Mouse (Mus musculus) bone marrow macrophage, adult 2 months (primary cell): Measurements from ENCODE around the gene Tmem179b. TPM values are rescaled to one million over a fixed set of nuclear protein-coding genes. Genes with fewer than 3 reads are reported as not detected.
"Not testable (repeated sequence)": the region's sequence is repeated elsewhere in the genome, so short reads cannot be mapped to it uniquely, and the experiment has no call there.

Experiments
- H3K27ac ChIP-seq: 2 replicates; pipeline ENCODE4 v1.5.1; 2012; ENCODE audit warnings: low read depth, low read length; ENCODE audit not compliant: insufficient read depth
- H3K4me1 ChIP-seq: 2 replicates; pipeline ENCODE4 v1.6.1; 2012; ENCODE audit warnings: low read length; ENCODE audit not compliant: control insufficient read depth, insufficient read depth
- H3K4me3 ChIP-seq: 2 replicates; pipeline ENCODE4 v1.5.1; 2012; ENCODE audit warnings: mild to moderate bottlenecking, low read length, moderate library complexity; ENCODE audit not compliant: insufficient read depth
- CTCF ChIP-seq: IDR thresholded peaks from 2 replicates; pipeline ENCODE4 v1.5.1; 2012; ENCODE audit warnings: low read depth, mild to moderate bottlenecking, low read length, moderate library complexity
- POLR2A ChIP-seq: IDR thresholded peaks from 2 replicates; pipeline ENCODE4 v1.6.1; 2012; ENCODE audit warnings: mild to moderate bottlenecking, low read depth, low read length, borderline replicate concordance
- polyA plus RNA-seq: library from polyadenylated mRNA; stranded (reverse); fragments of >200 nt; gene quantifications from 2 replicates; pipeline ENCODE4 v1.2.4, GENCODE M21; 2012; ENCODE audit not compliant: missing spikeins, insufficient read depth, insufficient read length

Tmem179b gene
- polyA plus RNA-seq, 1 experiment = 148 TPM

DNA sequence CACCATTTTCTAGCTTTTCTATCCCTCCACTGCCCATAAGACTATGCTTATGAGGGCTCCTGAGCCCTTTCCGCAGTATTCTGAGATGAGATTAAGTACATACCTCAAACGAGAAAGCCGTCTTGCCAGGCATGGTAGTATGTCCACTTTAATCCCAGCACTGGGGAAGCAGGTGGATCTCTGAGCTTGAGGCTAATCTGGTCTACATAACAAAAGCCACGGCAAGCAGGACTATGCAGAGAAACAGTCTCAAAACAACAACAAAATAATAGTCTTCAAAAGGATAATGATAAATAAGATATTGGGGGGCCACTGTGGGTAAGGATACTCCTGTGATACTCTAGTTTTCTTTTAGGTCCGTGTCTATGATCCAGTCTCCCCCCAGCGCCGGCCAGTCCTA is 35.4 kb downstream of the Tmem179b start:
- no peak overlapping the region for H3K27ac ChIP-seq
- peaks cover 16% of the 10 kb centered on the region for H3K4me1 ChIP-seq
- H3K4me3 ChIP-seq = no peak overlapping the region
- TF ChIP-seq POLR2A (no peak), CTCF (no peak)

DNA sequence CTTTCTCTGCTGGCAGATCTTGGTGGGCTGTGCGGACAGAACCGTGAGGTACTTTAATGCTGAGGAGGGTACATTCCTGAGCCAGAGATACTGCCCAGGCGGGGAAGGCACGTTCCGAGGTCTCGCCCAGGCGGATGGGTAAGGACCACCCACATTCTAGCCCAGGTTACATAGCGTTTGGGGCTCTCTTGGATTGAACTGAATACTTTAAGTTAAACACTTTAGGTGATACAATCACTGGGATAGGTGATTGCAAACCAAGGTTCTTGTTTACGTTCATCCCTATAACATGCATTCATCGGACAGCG is 38.2 kb downstream of the Tmem179b start:
- TF ChIP-seq POLR2A = no peak
- no peak for TF ChIP-seq CTCF
- H3K4me3 ChIP-seq = peak overlapping the region; percentile 96
- peak overlapping the region; percentile 57 for H3K27ac ChIP-seq
- H3K4me1 ChIP-seq = peaks cover 7% of the 10 kb centered on the region

DNA sequence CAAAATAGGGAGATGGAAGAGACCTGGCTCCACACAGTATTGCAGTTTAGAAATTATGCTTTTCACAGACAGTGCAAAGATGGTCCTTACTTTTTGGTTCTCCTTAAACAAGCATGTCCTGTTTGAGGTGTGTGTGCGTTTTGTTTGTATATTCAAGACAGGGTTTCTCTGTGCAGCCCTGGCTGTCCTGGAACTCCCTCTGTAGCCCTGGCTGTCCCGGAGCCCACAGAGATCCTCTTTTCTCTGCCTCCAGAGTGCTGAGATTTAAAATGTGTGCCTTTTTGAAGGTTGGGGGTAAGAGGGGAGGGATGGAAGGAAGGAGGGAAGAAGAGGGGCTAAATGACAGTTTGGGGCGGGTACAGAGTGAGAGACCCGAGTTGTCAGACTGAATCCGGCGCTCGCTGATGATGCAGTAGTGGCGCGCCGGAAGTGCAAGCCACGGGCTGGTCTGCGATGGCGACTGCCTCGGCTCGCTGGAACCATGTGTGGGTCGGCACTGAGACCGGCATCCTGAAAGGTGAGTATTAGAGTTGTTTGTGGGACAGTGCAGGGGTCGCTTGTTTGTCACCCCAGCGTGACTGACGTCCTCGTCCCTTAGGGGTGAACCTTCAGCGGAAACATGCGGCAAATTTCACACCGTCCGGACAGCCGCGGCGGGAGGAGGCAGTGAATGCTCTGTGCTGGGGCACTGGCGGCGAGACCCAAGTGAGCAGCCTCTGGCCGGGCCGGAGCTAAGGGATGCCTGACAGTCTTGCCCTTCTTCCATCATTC is 38.7 kb downstream of the Tmem179b start, which contains the start of gene Wdr74:
Gene Wdr74, plus strand, starts transcription at position 439 of the 771 bp plus-strand sequence.
- peaks cover 2% of the 10 kb centered on the region; the same call in 1 of the 2 replicates for H3K4me1 ChIP-seq
- peak within 1 kb of the TSS; percentile 96 for H3K4me3 ChIP-seq
- TF ChIP-seq POLR2A (peak; percentile 65; the same call in 1 of the 2 replicates), CTCF (no peak)
- peak within 1 kb of the TSS; percentile 57 for H3K27ac ChIP-seq

DNA sequence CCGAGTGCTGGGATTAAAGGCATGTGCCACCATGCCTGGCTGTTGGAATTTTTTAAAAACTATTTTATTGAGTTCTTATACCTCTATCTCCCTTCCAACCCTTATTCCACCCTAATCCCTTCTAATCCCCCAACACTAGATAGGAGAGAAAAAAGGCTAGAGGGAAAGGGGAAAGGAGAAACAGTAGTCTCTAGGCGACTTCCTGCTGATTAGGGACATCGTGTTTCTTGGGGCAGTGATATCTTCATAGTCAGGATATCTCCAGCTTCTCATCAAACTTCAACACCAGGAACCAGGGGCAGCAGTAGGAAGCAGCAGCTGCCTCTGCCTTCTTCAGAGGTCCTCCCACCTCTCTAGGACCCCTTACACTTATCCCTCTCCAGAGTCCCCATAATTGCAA is 39.9 kb downstream of the Tmem179b start:
- TF ChIP-seq POLR2A = no peak
- TF ChIP-seq CTCF = no peak
- Histone ChIP-seq H3K27ac (no peak overlapping the region), H3K4me1 (peaks cover 2% of the 10 kb centered on the region; the same call in 1 of the 2 replicates), H3K4me3 (no peak overlapping the region)

DNA sequence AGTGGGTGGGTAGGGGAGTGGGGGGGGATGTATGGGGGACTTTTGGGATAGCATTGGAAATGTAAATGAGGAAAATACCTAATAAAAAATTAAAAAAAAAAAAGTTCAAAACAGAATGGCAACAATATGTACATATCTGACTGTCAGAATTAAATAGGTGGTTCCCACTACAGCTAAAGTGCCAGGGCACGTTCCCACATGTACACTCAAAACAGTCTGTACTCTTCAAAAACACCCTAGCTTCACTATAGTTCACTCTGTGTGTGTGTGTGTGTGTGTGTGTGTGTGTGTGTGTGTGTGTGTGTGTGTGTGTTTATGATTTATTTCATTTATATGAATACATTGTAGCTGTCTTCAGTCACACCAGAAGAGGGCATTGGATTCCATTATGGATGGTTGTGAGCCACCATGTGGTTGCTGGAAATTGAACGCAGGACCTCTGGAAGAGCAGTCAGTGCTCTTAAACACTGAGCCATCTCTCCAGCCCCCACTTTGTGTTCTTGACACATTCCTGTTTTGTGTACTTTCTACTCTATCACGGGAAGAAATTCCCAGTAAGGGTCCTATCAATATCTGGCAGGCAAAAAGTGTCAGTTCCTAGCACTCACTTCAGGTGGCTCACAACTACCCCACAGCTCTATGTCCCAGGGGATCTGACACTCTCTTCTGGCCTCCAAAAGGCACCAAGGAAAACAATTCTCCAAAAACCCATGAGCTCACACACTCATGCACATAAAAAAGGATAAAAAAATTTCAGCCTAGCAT is 45.8 kb downstream of the Tmem179b start:
- not testable (repeated sequence) for H3K4me3 ChIP-seq, H3K4me1 ChIP-seq, H3K27ac ChIP-seq

DNA sequence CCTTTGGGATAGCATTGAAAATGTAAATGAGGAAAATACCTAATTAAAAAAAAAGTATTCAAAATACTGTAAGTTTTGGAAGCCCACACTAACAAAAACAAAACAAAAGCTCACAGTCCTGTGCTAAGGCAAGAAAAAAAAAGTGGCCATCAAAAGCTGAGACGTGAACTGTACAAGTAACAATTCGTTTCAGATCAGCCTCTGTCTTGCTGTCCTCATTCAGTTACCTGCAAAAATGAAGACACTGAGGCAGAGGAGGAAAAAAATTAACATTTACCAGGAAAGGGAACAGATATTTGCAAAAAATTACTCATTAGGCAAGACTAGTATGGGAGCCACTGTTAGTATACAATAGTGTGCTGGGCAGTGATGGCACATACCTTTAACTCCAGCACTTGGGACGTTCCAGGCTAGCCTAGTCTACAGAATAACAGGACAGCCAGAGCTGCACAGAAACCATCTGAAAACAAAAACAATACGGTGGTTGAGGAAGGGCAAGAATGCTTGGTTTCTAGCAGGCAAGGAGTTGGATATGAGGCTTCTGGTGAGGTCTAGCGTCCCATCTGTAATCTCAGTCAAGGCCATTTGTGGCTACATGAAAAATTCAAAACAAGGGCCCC is 46.7 kb downstream of the Tmem179b start:
- peaks cover 4% of the 10 kb centered on the region for H3K4me1 ChIP-seq
- H3K27ac ChIP-seq = no peak overlapping the region
- no peak for TF ChIP-seq CTCF
- H3K4me3 ChIP-seq = no peak overlapping the region

DNA sequence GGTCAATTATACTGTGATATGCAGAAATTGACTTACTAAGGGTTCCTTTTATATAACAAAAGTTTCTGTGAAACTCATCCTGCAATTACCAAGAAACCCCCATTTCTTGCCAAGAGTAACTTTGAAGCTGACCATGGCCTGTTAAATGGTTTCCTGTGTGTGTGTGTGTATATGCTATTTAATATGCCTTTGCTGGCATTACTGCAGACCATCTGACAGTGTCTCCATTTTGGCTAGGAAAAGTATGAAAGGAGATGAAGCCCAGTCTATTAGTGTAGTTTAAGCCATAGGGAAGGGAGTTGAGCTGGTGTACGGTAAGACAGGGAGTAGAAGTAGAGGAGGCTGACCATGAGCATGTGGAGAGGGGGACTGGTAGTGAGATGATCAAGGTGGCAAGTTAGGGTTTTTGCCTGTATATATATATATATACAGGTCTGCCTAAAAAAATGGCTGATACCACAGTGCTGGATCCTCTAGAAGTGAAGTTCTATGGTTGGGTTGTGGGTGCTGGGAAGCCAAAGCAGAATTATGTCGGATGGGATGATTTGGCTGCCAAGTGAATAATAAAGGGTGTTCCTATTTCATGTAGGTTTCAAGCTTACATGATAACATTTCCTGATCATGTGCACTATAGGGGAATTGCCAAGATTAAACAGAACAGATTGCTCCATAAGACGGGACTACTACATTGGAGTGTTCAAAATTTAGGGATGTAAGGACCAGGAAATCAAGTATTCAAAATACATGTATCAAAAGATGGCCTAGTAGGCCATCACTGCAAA is 47.5 kb downstream of the Tmem179b start:
- TF ChIP-seq POLR2A (no peak), CTCF (no peak)
- peaks cover 4% of the 10 kb centered on the region for H3K4me1 ChIP-seq
- no peak overlapping the region for H3K27ac ChIP-seq
- H3K4me3 ChIP-seq = no peak overlapping the region

DNA sequence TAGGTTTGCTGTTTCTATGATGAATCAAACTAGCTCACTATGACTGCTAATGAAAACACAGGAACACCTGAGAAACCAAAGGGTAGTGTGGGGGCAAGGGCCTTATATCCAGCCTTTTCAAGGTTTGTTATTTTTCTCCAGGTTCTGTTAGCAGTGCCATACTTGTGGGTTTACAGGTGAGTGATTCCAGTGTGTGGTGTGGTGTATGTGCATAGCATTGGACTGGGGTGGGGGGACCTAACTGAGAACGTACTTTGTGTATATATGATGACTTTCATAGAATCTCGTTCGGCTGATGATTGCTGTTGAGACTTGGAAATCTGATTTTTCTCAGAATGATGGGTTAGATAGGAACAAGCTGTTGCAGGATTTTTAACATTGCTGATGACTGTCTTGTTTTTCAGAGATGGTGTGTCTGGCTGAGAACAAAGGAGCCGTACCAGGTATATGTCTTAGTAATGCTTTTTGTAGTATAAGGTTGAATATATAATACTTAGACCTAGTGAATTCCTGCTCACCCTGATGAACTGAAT is 49.1 kb downstream of the Tmem179b start:
- Histone ChIP-seq H3K27ac (0 out of 2 replicates have a peak overlapping the region, but pooled peaks have one; percentile 8), H3K4me3 (peak overlapping the region; percentile 80), H3K4me1 (peaks cover 9% of the 10 kb centered on the region)
- TF ChIP-seq CTCF (no peak), POLR2A (no peak)

DNA sequence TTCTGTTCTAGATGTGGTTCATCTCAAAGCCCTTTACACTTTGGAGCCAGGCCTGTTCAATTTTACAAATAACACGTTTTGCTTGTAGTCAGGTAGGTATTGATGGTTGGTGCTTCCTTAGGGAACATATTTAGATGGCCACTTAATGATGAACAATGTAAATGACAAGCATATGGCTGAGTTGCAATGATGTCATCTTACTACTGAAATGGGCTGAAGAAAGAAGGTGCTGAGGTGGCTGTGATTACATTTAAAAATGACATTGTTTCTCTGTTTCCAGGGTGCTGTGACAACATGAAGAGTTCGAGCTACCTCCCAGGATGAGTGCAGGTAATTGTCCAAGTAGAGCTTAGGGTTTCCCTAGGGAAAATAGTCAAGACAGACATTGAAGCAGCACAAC is 49.9 kb downstream of the Tmem179b start:
- peak overlapping the region; percentile 80 for H3K4me3 ChIP-seq
- H3K27ac ChIP-seq = peak overlapping the region; percentile 72
- TF ChIP-seq CTCF (no peak), POLR2A (no peak)

More for the DNA sequence above, 49.9 kb downstream of the Tmem179b start:
- peaks cover 9% of the 10 kb centered on the region for H3K4me1 ChIP-seq
